Mouse (Mus musculus): ENCODE measurements around the gene Rpa1. TPM values are rescaled to one million over a fixed set of nuclear protein-coding genes. Genes with fewer than 3 reads are reported as not detected.

The Rpa1 gene
- total RNA-seq, 1 experiment from 2014 or later: 59.3 TPM

GRCm38 (mm10) chr11:75262791-75263190 is 85.3 kb downstream of the Rpa1 start:
- peak; percentile 78 for DNase-seq

GRCm38 (mm10) chr11:75262181-75262580 is 85.9 kb downstream of the Rpa1 start:
- DNase-seq: no peak

DNA sequence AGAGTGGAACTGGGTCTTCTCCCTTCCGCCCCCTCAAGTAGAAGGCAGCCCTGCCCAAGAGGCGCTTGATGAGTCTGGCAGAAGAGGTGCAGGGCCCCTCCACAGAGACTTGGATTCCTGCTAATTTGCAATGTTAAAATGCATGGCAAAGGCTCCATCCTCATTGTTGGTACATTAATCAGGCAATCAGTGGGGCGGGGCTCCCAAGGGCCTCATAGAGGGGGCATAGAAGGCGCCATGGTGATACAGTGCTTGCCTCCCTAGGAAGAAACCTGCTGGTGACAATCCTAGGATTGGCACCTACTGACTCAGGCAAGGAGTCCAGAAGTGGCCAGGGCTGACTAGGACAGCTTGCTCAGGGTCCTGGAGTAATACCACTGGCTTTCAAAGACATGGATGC is 86.4 kb downstream of the Rpa1 start:
- no peak for DNase-seq

GRCm38 (mm10) chr11:75261016-75261415 is 87.1 kb downstream of the Rpa1 start:
- peak; percentile 67 for DNase-seq

DNA sequence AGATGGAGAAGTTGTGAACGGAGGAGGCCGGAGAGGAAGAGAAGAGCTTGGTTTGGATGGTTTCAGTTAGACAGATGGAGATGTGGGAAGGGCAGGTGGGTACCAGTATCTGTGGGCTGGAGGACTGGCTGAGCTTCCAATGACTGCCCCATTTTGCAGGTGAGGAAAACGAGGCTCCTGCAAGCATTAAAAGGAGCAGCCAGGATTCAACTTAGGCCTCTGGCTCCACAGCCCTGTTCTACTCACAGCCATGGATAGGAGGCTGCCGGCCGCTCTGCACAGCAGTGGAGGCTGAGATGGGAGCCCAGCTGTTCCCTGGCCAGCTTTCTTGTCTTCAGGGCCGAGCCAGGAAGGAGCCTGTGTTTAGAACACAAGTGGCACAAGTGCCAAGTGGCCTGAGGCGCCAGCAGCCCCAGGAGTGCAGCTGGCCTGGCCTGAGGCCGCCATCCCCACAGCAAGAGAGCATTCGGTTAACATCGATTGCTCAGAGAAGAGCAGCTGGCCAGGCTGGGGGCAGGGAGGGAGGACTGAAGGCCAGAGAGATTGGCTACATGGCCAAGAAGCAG is 88.0 kb downstream of the Rpa1 start:
- peak; percentile 80 for DNase-seq

DNA sequence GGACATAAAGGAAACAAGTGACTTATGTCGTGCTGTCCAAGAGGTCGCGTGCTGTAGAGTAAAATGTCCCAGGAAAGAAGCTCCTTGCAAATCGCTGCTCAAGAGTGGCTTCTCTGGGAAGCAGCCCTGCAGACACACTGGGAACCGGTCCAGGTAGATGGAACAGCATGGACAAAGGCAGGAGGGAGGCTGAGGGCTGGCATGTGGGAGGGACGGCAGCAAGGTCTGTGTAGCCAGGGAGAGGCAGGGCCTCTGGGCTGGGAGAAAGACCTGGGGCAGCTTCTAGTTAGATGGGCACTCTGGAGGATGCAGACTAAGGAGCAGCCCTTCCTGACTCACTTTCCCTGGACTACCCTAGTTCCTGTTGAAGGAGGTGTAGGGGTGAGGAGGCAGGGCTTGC is 88.7 kb downstream of the Rpa1 start:
- DNase-seq: peak; percentile 74

DNA sequence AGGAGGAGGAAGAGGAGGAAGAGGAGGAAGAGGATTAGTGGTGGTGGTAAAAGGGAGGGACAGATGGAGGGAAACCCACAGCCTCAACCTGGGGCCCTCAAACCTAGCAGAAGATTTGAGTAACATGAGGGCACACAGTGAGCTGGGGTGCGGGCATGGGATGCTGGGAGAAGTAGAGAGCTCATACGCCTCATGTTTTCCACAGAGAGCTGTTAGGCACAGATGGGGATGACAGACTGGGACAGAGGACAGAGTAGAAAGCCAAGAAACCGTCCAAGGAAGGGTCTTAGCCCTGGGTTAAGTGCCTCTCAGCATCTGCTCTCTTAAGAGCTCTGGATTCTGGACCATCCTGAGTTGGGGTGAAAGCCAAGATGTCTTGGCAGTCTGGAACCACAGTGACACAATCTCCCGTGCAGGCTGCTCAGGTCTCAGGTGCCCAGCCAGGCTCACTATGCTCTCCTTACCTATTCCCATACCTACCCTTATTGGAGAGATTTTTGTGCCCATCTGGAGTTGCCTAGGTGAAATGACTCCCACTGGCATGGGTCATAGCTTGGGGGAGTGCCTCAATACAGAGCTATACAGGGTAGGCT is 91.0 kb downstream of the Rpa1 start:
- no peak for DNase-seq

GRCm38 (mm10) chr11:75255330-75255729 is 92.8 kb downstream of the Rpa1 start:
- no peak for DNase-seq

GRCm38 (mm10) chr11:75254252-75254912 is 93.7 kb downstream of the Rpa1 start:
- peak; percentile 82 for DNase-seq

- no peak for DNase-seq
These were observed 96.5 kb downstream of the Rpa1 start for GRCm38 (mm10) chr11:75251557-75252070.

GRCm38 (mm10) chr11:75251006-75251512 is 97.1 kb downstream of the Rpa1 start:
- DNase-seq: peak; percentile 59

- no peak for DNase-seq
These were observed 98.5 kb downstream of the Rpa1 start for GRCm38 (mm10) chr11:75249588-75249987.

Small RNA genes within 50 kb of the gene (microRNA-seq; reads per million reads assigned to microRNA genes)
- gene Gm47300: 0 reads per million in 2 experiments

Other genes starting within 250 kb of the Rpa1 start
- 14.5 and 17.0 TPM in 2 replicates for gene Hic1, start 178.8 kb downstream of the Rpa1 start, total RNA-seq (2021)
- gene Ovca2, start 169.5 kb downstream of the Rpa1 start, total RNA-seq (2021): 14.5 and 15.8 TPM in 2 replicates
- 22.3 and 28.5 TPM in 2 replicates for gene Dph1, start 157.1 kb downstream of the Rpa1 start, total RNA-seq (2021)
- 29.5 and 32.6 TPM in 2 replicates for gene Rtn4rl1, start 154.5 kb downstream of the Rpa1 start, total RNA-seq (2021)
- 8.3 and 10.3 TPM in 2 replicates for gene Smyd4, start 109 bp upstream of the Rpa1 start, total RNA-seq (2021)
- gene Serpinf1, start 74.4 kb upstream of the Rpa1 start, total RNA-seq (2021): 54.0 and 116 TPM in 2 replicates
- gene Serpinf2, start 91.3 kb upstream of the Rpa1 start, total RNA-seq (2021): 6.8 and 123 TPM in 2 replicates
- 14.2 and 16.5 TPM in 2 replicates for gene Wdr81, start 106.4 kb upstream of the Rpa1 start, total RNA-seq (2021)
- 13.9 and 24.7 TPM in 2 replicates for gene Tlcd2, start 113.4 kb upstream of the Rpa1 start, total RNA-seq (2021)
- gene Prpf8, start 138.5 kb upstream of the Rpa1 start, total RNA-seq (2021): 127 and 135 TPM in 2 replicates
- 14.3 and 15.9 TPM in 2 replicates for gene Rilp, start 161.8 kb upstream of the Rpa1 start, total RNA-seq (2021)
- gene Scarf1, start 165.2 kb upstream of the Rpa1 start, total RNA-seq (2021): 12.7 and 14.6 TPM in 2 replicates
- gene Slc43a2, start 183.4 kb upstream of the Rpa1 start, total RNA-seq (2021): 22.4 and 29.2 TPM in 2 replicates
- gene Pitpna, start 239.8 kb upstream of the Rpa1 start, total RNA-seq (2021): 150 and 164 TPM in 2 replicates

Measured in adrenal gland, postnatal 14 days (tissue).